Mouse (Mus musculus) midbrain, embryonic 10.5 days (tissue): ENCODE results near the gene Arrdc3. TPM values are rescaled to one million over a fixed set of nuclear protein-coding genes. Genes with fewer than 3 reads are reported as not detected.
"Not testable (repeated sequence)": the region's sequence is repeated elsewhere in the genome, so short reads cannot be mapped to it uniquely, and the experiment has no call there.

Source experiments
- DNase-seq: peaks from one replicate; pipeline ENCODE4 v3.0.0-alpha.2; 2017; ENCODE audit warnings: low spot score
- H3K27ac ChIP-seq: fragments of 300-500 bp; sonication (generic); replicated peaks from 2 replicates; pipeline ENCODE4 v1.5.1; 2016; ENCODE audit warnings: mild to moderate bottlenecking
- H3K27me3 ChIP-seq: fragments of 300-500 bp; sonication (generic); 2 replicates; pipeline ENCODE4 v1.6.1; 2016; ENCODE audit warnings: low read depth, mild to moderate bottlenecking; ENCODE audit not compliant: poor library complexity, severe bottlenecking
- H3K36me3 ChIP-seq: fragments of 300-500 bp; sonication (generic); 2 replicates; pipeline ENCODE4 v1.6.1; 2016; ENCODE audit warnings: mild to moderate bottlenecking, moderate library complexity
- H3K4me1 ChIP-seq: fragments of 300-500 bp; sonication (generic); 2 replicates; pipeline ENCODE4 v1.6.1; 2016
- H3K4me3 ChIP-seq: fragments of 300-500 bp; sonication (generic); 2 replicates; pipeline ENCODE4 v1.5.1; 2016; ENCODE audit warnings: mild to moderate bottlenecking, moderate library complexity
- H3K9me3 ChIP-seq: fragments of 300-500 bp; sonication (generic); replicated peaks from 2 replicates; pipeline ENCODE4 v1.6.1; 2016; ENCODE audit warnings: mild to moderate bottlenecking
- WGBS: fragments of 180-500 bp; shearing (Covaris S2); methylation state at CpG from one replicate; pipeline ENCODE4 v1.1.7; 2016; 5-methylcytosine and 5-hydroxymethylcytosine counted together
- polyA plus RNA-seq: library from polyadenylated mRNA; unstranded; fragments of >200 nt; fragmentation: Nextera tagmentation; extraction: Ambion mirVana; gene quantifications from 2 replicates; pipeline ENCODE4 v1.2.1, GENCODE M21; 2016

Gene Arrdc3
- polyA plus RNA-seq, 1 experiment from 2014 or later, result 40.0 TPM

DNA sequence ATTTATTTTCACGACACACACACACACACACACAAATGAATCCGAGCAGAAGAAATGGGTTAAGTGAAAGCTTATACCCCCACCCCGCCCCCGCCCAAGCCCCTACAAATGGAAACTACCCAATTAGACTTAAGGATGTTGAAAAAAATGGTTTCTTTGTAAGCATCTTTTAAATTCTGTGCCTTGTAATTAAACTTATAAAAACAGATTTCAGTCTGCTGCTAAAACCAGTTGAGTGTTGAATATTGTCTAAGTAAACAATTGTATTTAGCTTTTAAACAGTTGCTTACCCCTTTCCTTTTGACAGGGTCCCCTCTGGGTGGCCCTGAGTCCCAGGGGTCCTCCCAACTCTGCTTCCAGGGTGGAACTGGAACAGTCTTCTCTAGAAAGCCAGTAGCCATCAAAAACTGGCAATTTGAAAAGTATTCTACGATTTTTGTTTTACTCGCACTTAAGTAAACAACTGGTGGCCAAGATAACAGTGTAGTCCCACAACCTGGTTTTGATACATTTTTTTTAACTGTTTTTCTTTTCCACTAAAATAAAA, 3.6 kb downstream of the Arrdc3 start:
- DNase-seq, result peak; percentile 23
- Histone ChIP-seq H3K4me1 (peaks cover 12% of the 10 kb centered on the region), H3K27ac (peak overlapping the region; percentile 99), H3K4me3 (peak overlapping the region; percentile 70), H3K36me3 (peaks cover 42% of the 10 kb centered on the region), H3K27me3 (no peaks in the 10 kb centered on the region), H3K9me3 (no peaks in the 10 kb centered on the region)
- WGBS, result 21% methylated on average over 6 of the region's 6 CpGs

DNA sequence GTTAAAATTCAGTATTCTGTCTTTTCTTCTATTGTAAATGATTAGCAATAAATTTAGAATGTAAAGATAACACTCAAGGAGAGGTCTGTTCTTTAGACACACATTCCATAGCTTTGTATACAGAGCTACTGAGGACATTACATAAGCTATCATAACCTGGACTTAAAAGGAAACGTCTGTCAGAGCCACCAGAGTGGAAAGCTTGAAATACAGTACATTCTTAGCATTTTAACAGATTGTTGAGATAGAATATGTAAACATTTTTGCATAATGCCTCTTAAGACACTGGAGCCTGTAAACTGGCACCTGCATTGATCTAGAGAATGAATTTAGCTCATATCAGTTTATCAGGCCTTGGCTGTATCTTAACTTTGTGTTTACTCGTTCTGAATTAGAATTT, 4.7 kb downstream of the Arrdc3 start:
- peaks cover 53% of the 10 kb centered on the region for H3K36me3 ChIP-seq
- no peaks in the 10 kb centered on the region for H3K27me3 ChIP-seq
- 85% methylated on average over 2 of the region's 2 CpGs for WGBS
- peaks cover 3% of the 10 kb centered on the region for H3K4me1 ChIP-seq
- H3K9me3 ChIP-seq, result no peaks in the 10 kb centered on the region
- DNase-seq, result no peak
- H3K27ac ChIP-seq, result no peak overlapping the region
- no peak overlapping the region for H3K4me3 ChIP-seq

DNA sequence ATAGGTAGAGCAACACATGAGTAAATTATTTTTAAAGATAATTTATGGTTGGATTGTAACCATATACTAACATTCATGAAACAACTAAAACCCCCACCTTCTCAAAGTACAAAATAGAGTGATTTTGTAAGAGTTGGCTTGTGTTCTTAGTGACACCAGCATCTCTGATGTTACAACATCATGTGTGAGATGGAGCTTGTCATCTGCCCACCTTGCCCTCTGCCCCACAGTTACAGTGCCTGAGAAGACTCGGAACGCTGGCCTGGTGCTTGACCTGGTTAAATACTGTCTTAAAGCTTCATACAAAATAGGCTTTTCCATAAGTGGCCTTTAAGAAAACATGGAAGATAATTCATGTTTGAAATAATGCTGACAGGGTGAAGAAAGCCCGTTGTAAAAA, 11.7 kb downstream of the Arrdc3 start:
- H3K27ac ChIP-seq, H3K27me3 ChIP-seq, H3K4me1 ChIP-seq, H3K9me3 ChIP-seq, DNase-seq, H3K4me3 ChIP-seq: not testable (repeated sequence)
- WGBS, result 96% methylated on average over 3 of the region's 3 CpGs
- peaks cover 83% of the 10 kb centered on the region for H3K36me3 ChIP-seq

DNA sequence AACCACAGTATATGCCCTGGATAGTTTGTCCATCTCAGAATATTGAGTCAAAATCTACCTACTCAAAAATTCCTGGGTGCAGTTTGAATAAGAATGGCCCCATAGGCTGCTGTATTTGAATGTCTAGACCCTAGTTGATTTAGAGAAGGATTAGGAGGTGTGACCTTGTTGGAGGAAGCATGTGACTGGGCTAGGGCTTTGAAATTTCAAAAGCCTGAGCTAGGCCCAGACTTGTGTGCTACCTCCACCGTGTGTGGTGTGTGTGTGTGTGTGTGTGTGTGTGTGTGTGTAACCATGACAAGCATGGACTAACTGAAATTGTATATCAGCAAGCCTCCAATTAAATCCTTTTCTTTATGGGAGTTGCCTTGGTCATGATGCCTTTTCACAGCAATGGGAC, 14.2 kb downstream of the Arrdc3 start:
- WGBS, result 58% methylated on average over 1 of the region's 1 CpGs
- no peak for DNase-seq
- Histone ChIP-seq H3K4me1 (no peaks in the 10 kb centered on the region), H3K36me3 (peaks cover 58% of the 10 kb centered on the region), H3K27me3 (no peaks in the 10 kb centered on the region), H3K27ac (no peak overlapping the region), H3K9me3 (no peaks in the 10 kb centered on the region), H3K4me3 (no peak overlapping the region)

DNA sequence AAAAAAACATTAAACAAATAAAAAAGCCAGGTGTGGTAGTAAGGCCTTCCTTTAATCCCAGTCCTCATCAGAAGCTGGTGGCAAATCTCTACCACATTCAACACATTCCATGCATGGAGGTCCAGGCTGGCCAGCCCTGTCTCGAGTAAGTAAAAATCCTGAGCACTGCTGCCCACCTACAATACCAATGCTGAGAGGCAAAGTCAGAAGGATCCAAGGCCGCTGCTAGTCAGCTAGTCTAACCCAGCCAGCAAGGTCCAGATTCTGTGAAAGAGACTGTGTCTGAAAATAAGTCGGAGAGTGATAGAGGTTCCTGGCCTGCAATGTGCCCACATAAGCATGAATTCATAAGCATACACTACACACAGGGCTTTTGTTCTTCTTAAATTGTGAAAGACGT, 14.9 kb downstream of the Arrdc3 start:
- Histone ChIP-seq H3K4me1 (no peaks in the 10 kb centered on the region), H3K9me3 (no peaks in the 10 kb centered on the region), H3K27ac (no peak overlapping the region), H3K27me3 (no peaks in the 10 kb centered on the region), H3K36me3 (peaks cover 51% of the 10 kb centered on the region), H3K4me3 (no peak overlapping the region)
- DNase-seq, result no peak
- 88% methylated on average over 4 of the region's 4 CpGs for WGBS

DNA sequence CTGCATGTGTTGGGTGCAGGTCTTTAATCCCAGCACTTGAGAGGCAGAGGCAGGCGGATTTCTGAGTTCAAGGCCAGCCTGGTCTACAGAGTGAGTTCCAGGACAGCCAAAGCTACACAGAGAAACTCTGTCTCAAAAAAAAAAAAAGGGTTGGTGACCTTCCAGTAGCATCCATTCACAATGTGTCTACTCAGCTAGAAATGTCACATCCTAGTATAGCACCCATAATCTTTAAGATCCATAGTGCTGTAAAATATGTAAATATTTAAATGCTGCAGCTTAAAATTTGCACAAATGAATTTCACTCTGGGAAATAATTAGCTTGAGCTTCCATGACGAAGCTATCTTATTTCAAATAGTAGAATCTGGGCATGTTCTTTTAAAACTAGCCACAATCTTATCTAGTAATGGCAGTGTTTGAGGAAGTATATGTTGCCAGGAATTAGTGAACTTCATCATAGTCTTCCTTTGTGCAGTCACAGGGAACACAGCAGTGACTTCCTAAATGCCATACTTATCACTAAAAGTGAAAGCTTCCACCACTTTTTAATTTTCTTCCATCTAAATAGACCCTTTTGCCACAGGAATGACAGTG, 16.3 kb downstream of the Arrdc3 start:
- WGBS, result 88% methylated on average over 2 of the region's 2 CpGs
- Histone ChIP-seq H3K9me3 (no peaks in the 10 kb centered on the region), H3K36me3 (peaks cover 37% of the 10 kb centered on the region), H3K27ac (no peak overlapping the region), H3K4me1 (no peaks in the 10 kb centered on the region), H3K4me3 (no peak overlapping the region), H3K27me3 (no peaks in the 10 kb centered on the region)
- no peak for DNase-seq

DNA sequence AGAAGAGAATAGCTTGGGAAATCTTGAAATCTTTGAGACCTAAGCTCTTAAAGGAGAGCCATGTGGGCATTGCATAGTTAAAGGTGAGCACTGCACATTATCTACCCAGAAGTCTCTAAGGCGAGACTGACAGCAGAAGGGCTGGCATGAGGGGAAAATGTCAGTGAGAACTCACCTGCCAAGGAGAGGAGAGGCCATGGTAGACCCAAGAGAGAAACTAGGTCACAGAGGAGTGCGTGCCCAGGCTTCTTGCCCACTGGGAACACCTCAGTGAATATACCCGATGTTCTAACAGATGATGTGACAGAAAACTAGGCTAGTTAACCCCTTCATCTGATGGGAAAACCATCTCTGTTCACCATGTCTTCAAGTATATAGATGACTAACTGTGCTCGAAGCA, 18.2 kb downstream of the Arrdc3 start:
- Histone ChIP-seq H3K4me1 (no peaks in the 10 kb centered on the region), H3K9me3 (no peaks in the 10 kb centered on the region), H3K27ac (no peak overlapping the region), H3K4me3 (no peak overlapping the region), H3K36me3 (peaks cover 18% of the 10 kb centered on the region), H3K27me3 (no peaks in the 10 kb centered on the region)
- WGBS, result 84% methylated on average over 4 of the region's 4 CpGs
- no peak for DNase-seq

DNA sequence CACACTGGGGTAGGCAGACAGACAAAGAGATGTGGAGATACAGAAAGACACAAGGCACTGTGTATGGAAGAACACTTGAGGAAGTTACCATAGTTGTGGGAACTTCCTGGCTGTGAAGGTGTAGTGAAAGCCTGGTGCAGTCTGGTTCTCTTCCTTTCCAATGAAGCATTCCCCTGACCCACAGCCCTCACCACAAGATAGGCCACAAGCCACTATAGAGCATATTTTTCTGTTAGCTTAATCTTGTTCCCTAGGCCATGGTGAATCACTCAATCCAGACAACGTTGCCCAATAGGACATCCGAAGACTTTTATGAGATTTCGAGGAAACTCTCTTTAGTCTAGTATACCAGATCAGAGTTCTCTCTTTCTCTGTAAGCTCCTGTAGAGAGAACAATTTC, 19.6 kb downstream of the Arrdc3 start:
- Histone ChIP-seq H3K36me3 (peaks cover 6% of the 10 kb centered on the region; the same call in 1 of the 2 replicates), H3K27ac (no peak overlapping the region), H3K27me3 (no peaks in the 10 kb centered on the region), H3K9me3 (no peaks in the 10 kb centered on the region), H3K4me3 (no peak overlapping the region), H3K4me1 (no peaks in the 10 kb centered on the region)
- no peak for DNase-seq
- 89% methylated on average over 3 of the region's 3 CpGs for WGBS

DNA sequence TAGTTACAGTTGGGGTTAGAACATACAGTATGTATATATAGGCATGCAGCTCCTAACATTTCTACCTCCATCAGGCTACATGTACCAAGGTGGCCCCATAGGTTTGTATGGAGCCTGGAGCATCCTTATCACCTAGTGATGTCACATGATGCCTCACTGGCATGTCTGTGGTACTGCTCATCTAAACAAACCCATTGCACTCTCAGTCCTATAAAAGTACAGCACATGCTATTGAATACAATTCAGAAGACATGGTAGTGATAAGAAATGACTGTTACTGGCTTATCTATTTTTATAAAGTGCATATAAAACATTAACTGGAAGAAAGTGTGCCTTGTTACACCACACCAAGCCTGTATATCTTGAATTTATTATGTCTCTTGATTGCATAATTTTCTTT, 30.2 kb downstream of the Arrdc3 start:
- no peak overlapping the region for H3K27ac ChIP-seq
- no peaks in the 10 kb centered on the region for H3K9me3 ChIP-seq
- no peaks in the 10 kb centered on the region for H3K4me1 ChIP-seq
- H3K27me3 ChIP-seq, result no peaks in the 10 kb centered on the region
- no peak for DNase-seq
- no peaks in the 10 kb centered on the region for H3K36me3 ChIP-seq
- H3K4me3 ChIP-seq, result no peak overlapping the region

DNA sequence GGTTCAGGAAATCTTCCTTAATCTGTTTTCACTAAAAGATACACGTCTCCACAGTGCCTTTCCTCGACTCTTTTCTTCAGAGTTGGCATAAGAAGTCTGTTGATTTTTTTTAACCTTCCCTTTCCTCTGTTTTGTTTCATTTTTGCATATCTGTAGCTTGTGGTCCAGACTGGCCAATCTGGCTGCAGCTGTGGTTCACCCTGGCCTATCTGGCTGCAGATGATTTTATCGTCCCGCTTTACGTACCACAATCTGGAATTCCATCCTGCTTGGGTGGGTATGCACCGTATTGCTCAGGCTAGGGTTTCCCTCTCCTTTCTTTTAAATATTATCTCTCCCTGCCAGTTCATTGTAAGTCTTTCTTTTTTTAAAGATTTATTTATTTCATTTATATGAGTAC, 37.8 kb downstream of the Arrdc3 start:
- no peak for DNase-seq
- 90% methylated on average over 6 of the region's 6 CpGs for WGBS
- H3K4me1 ChIP-seq, result no peaks in the 10 kb centered on the region
- H3K27ac ChIP-seq, result no peak overlapping the region
- H3K36me3 ChIP-seq, result no peaks in the 10 kb centered on the region
- no peaks in the 10 kb centered on the region for H3K27me3 ChIP-seq
- H3K9me3 ChIP-seq, result no peaks in the 10 kb centered on the region
- no peak overlapping the region for H3K4me3 ChIP-seq

DNA sequence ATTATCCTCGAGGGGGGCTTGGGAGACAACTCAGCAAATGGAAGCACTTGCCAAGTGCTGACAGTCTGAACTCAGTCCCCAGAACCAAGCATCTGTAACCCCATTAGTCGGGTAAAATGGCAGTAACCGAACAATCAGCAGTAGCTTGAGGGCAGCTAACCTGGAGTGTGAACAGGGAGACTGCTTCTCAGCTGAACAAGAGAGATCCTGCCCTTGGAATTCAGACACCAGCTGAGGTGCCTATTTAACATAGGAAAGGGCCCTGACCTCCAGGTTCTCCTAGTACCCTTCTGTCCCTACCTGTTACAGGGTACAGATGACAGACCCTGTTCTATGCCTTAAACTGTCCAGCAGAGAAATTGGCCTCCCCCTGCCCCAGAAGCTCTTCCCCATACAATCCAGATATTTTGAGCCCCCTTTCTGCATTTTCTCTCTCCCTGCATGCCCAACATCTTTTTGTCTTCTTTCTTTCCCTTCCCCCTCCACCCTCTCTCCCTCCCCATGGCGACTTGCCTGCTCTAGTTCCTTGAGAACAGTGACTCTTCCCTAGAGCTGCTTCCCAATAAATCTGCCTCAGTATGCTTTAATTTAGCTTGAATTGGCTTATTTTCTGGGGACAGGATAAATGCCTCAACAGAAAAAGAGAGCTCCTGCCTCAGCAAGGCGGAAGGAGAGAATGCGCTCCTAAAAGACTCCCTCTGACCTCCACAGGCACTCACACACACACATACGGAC, 38.6 kb downstream of the Arrdc3 start:
- Histone ChIP-seq H3K4me1 (no peaks in the 10 kb centered on the region), H3K9me3 (no peaks in the 10 kb centered on the region), H3K27me3 (no peaks in the 10 kb centered on the region), H3K36me3 (no peaks in the 10 kb centered on the region), H3K27ac (no peak overlapping the region), H3K4me3 (no peak overlapping the region)
- 65% methylated on average over 7 of the region's 7 CpGs for WGBS
- no peak for DNase-seq

DNA sequence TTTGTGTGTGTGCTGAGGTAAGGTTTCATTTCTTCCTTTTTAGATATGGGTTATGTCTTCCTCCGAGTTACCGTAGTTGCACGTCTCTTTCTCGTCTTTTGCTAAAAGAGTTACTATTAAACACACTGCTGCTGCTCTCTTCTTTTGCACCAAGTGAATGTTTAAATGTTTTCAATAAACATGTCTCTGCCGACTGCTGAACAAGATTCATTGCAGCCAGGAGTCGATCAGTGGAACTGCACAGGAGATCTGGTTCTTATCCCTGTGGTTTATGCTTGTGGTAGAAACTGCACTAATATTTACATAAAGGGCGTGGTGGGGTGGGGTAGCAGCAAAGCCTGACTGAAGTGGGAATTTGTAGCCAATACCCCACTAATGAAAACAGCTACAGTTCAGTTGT, 45.0 kb downstream of the Arrdc3 start:
- no peaks in the 10 kb centered on the region for H3K4me1 ChIP-seq
- H3K27ac ChIP-seq, result no peak overlapping the region
- 84% methylated on average over 7 of the region's 7 CpGs for WGBS
- DNase-seq, result no peak
- no peaks in the 10 kb centered on the region for H3K9me3 ChIP-seq
- no peaks in the 10 kb centered on the region for H3K27me3 ChIP-seq
- H3K36me3 ChIP-seq, result no peaks in the 10 kb centered on the region
- no peak overlapping the region for H3K4me3 ChIP-seq

DNA sequence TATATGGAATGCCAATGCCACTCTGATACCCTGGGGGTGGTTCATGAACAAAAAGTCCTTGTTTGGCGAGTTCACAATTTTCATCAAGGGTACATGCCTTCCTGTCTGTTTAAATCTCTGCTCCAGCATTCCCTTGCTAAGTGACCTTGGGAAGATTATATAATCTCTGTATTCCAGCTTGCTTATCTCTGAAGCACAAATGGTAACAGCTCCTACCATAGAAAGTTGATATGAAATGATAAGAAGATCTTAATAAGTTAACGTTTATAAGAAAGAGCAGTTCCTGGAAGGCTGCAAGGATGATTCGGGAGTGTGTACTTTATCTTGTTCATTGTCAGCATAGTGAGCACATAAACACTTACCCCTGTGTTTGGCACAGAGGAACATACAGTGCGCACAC, 46.8 kb downstream of the Arrdc3 start:
- DNase-seq, result no peak
- H3K27ac ChIP-seq, result no peak overlapping the region
- no peak overlapping the region for H3K4me3 ChIP-seq
- 91% methylated on average over 4 of the region's 4 CpGs for WGBS
- no peaks in the 10 kb centered on the region for H3K4me1 ChIP-seq
- H3K36me3 ChIP-seq, result no peaks in the 10 kb centered on the region
- no peaks in the 10 kb centered on the region for H3K9me3 ChIP-seq
- no peaks in the 10 kb centered on the region for H3K27me3 ChIP-seq
